Mouse (Mus musculus): ENCODE measurements at regions not wholly inside any gene's neighbourhood (a gene's known extent, or its start where the extent isn't known, plus 50 kb on each side); places are given as distances from the start of the nearest gene placed in this dataset.

- DNase-seq (ENCODE audit: low spot score in 2 of 2) = peak; percentile 54 to 68
Measured at GRCm38 (mm10) chr17:83276000-83276891, 61.2 kb downstream of the Pkdcc start.

- peak; percentile 44 to 79 for DNase-seq (ENCODE audit: low spot score in 2 of 2)
Measured at GRCm38 (mm10) chr17:83277117-83277947, 62.2 kb downstream of the Pkdcc start.

- DNase-seq (ENCODE audit: low spot score in 2 of 2) = peak; percentile 17 to 51
Measured at GRCm38 (mm10) chr17:83277948-83278924, 63.1 kb downstream of the Pkdcc start.

GRCm38 (mm10) chr17:83283328-83283727 is 67.4 kb upstream of the Eml4 start:
- no peak for DNase-seq (ENCODE audit: low spot score in 2 of 2)

- DNase-seq (ENCODE audit: low spot score in 2 of 2) = no peak
Measured at GRCm38 (mm10) chr17:83287381-83288142, 63.2 kb upstream of the Eml4 start.

GRCm38 (mm10) chr17:83288143-83288492 is 62.6 kb upstream of the Eml4 start:
- no peak for DNase-seq (ENCODE audit: low spot score in 2 of 2)

GRCm38 (mm10) chr17:83295526-83296238 is 55.0 kb upstream of the Eml4 start:
- no peak for DNase-seq (ENCODE audit: low spot score in 2 of 2)

- no peak for DNase-seq (ENCODE audit: low spot score in 2 of 2)
Measured at GRCm38 (mm10) chr17:83297379-83298121, 53.2 kb upstream of the Eml4 start.
